Mouse (Mus musculus) liver, embryonic 11.5 days (tissue): ENCODE data around the gene Zfp931. TPM values are rescaled to one million over a fixed set of nuclear protein-coding genes. Genes with fewer than 3 reads are reported as not detected.
"Not testable (repeated sequence)": the region's sequence is repeated elsewhere in the genome, so short reads cannot be mapped to it uniquely, and the experiment has no call there.

Experiments used
- ATAC-seq: fragments of 200-750 bp; cut with Nextera tagmentation; replicated peaks from 2 replicates; pipeline ENCODE4 v1.8.0; 2017; ENCODE audit warnings: moderate number of reproducible peaks, mild to moderate bottlenecking, moderate TSS enrichment, moderate library complexity; ENCODE audit not compliant: low FRiP score
- DNase-seq: peaks from one replicate; pipeline ENCODE4 v3.0.0-alpha.2; 2017; ENCODE audit warnings: low spot score
- H3K27ac ChIP-seq: fragments of 300-500 bp; sonication (generic); 2 replicates; pipeline ENCODE4 v1.5.1; 2014; ENCODE audit warnings: mild to moderate bottlenecking, low read depth, low read length, control low read depth
- H3K27me3 ChIP-seq: fragments of 300-500 bp; sonication (generic); replicated peaks from 2 replicates; pipeline ENCODE4 v1.6.1; 2014; ENCODE audit warnings: low read length, mixed read lengths; ENCODE audit not compliant: control insufficient read depth, insufficient read depth
- H3K36me3 ChIP-seq: fragments of 300-500 bp; sonication (generic); 2 replicates; pipeline ENCODE4 v1.6.1; 2014; ENCODE audit warnings: mild to moderate bottlenecking, low read length, moderate library complexity, mixed read lengths; ENCODE audit not compliant: control insufficient read depth, insufficient read depth
- H3K4me1 ChIP-seq: fragments of 300-500 bp; sonication (generic); replicated peaks from 2 replicates; pipeline ENCODE4 v1.6.1; 2014; ENCODE audit warnings: low read length, mixed read lengths; ENCODE audit not compliant: control insufficient read depth, insufficient read depth
- H3K4me2 ChIP-seq: fragments of 300-500 bp; sonication (generic); 2 replicates; pipeline ENCODE4 v1.6.1; 2014; ENCODE audit warnings: mild to moderate bottlenecking, control low read depth, moderate library complexity
- H3K4me3 ChIP-seq: fragments of 300-500 bp; sonication (generic); 2 replicates; pipeline ENCODE4 v1.5.1; 2014; ENCODE audit warnings: low read depth, low read length, control low read depth
- H3K9ac ChIP-seq: fragments of 300-500 bp; sonication (generic); 2 replicates; pipeline ENCODE4 v1.6.1; 2014; ENCODE audit warnings: low read depth, low read length, control low read depth
- H3K9me3 ChIP-seq: fragments of 300-500 bp; sonication (generic); 2 replicates; pipeline ENCODE4 v1.6.1; 2016; ENCODE audit warnings: low read length, inconsistent platforms, mixed read lengths; ENCODE audit not compliant: control insufficient read depth
- WGBS: fragments of 180-500 bp; shearing (Covaris S2); extraction: QIAGEN DNeasy Blood & Tissue Kit; methylation state at CpG from one replicate; pipeline ENCODE4 v1.1.7; 2014; 5-methylcytosine and 5-hydroxymethylcytosine counted together
- polyA plus RNA-seq: library from polyadenylated mRNA; unstranded; fragments of >200 nt; fragmentation: Nextera tagmentation; extraction: Ambion mirVana; gene quantifications from 2 replicates; pipeline ENCODE4 v1.2.1, GENCODE M21; 2014

Gene Zfp931
- polyA plus RNA-seq, 1 experiment from 2014 or later = 9.6 TPM

DNA sequence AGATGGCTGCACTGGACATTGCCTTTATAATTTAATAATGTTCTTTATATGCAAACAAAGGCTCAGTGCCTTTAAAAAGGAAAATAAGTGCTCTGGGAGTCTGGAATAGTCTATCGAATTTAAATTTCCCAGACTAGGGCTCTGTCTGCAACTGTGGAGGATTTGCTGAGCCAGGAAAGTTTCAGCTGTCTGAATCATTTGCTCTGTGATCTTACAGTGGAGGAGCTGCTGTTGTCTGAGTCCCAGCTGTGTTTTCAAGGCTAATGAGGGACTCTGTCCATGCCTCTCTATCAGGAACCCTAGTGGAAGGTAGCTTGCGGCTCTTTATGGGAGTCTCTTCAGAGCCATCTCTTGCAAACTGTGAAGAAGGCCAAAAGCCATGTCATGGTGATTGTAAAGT is 54.4 kb downstream of the Zfp931 start:
- Histone ChIP-seq H3K4me3 (peak overlapping the region; percentile 67), H3K4me2 (peak overlapping the region; percentile 62), H3K9ac (peak overlapping the region; percentile 66)
- not testable (repeated sequence) for H3K4me1 ChIP-seq, H3K36me3 ChIP-seq, H3K27ac ChIP-seq, ATAC-seq, H3K9me3 ChIP-seq, H3K27me3 ChIP-seq, DNase-seq
- 18% methylated on average over 2 of the region's 2 CpGs for WGBS

DNA sequence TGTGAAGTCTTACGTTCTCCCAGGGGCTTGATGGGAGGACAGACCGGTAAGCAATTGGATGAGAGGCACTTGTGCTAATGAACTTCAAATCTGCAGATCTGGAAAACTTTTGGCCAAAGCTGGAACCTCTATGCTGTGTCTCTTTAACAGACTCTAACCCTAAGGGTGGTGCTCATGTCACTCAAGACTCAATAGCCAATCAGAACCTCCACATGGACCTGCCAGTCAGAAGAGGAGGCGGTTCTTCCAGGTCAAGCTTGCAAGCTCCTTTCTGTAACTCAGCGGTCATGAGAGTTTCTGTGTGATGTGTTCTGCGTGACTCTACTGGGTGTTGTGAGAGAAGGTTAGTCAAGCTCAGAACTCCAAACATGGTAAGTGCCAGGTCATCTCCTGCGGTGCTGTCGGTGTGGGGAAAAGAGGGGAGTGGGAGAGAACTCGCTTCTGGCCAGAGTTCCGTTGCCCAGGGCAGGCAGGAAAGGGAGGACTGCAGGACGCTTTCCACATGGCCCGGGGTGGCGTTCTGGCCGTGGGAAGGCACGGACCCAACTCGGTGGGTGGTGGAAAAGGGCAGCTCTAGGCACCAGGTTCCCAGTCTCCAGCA is 55.2 kb downstream of the Zfp931 start, which contains the start of gene Zfp971:
Zfp971 (plus strand) TSS at position 274 of the 601 bp plus-strand sequence.
- 0% methylated on average over 13 of the region's 15 CpGs for WGBS
- DNase-seq = peak; percentile 55
- not testable (repeated sequence) for H3K4me1 ChIP-seq, ATAC-seq, H3K27me3 ChIP-seq, H3K27ac ChIP-seq, H3K9me3 ChIP-seq, H3K36me3 ChIP-seq
- peak within 1 kb of the TSS; percentile 66 for H3K9ac ChIP-seq
- peak within 1 kb of the TSS; percentile 62 for H3K4me2 ChIP-seq
- H3K4me3 ChIP-seq = peak within 1 kb of the TSS; percentile 67

DNA sequence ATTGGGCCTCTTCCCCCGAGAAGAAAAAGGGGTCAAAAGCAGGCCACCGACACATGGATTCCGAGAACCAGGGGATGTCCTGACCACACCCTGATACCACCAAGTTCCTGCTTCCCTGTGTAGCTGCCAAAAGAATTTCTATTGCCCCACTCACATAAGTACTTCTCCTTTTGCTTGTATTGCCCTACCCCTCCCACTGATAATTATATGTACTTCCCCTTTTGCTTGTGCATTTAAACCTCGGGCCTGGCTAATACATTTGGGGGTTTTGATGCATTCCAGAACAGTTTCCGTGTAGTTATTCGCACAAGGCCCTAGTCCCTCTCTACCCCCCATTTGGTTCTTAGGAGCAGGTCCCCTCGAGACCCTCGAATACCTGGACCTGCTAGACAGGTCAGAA is 57.5 kb downstream of the Zfp931 start:
- H3K4me1 ChIP-seq, H3K4me2 ChIP-seq, H3K36me3 ChIP-seq, H3K9ac ChIP-seq, H3K27me3 ChIP-seq, H3K27ac ChIP-seq, ATAC-seq, H3K9me3 ChIP-seq, DNase-seq, H3K4me3 ChIP-seq: not testable (repeated sequence)
- WGBS = 44% methylated on average over 8 of the region's 8 CpGs

DNA sequence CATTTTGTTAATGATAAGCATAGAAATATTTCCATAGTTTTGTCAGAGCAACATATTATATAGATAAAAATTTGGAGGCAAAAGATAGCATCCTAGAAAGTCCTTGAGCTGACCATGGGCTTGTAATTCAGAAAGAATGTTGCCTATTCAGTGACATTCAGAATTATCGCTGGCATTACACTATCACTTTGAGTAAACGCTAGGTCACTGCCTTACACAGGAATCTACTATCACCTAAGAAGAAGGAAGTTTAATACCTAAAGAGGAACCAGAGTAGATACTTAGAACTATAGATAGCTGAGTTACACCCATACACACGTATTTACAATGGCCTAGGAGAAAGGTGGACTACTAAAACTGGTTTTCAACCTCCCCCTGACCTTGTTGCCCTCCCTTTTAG is 58.8 kb downstream of the Zfp931 start:
- H3K36me3 ChIP-seq, ATAC-seq, H3K4me2 ChIP-seq, H3K4me1 ChIP-seq, H3K4me3 ChIP-seq, H3K9me3 ChIP-seq, H3K27me3 ChIP-seq, H3K27ac ChIP-seq, H3K9ac ChIP-seq, DNase-seq: not testable (repeated sequence)
- WGBS = 68% methylated on average over 3 of the region's 3 CpGs

Other genes starting within 250 kb of the Zfp931 start
- 17.9 and 20.8 TPM in 2 replicates for gene Gm14325, start 238.1 kb downstream of the Zfp931 start, polyA plus RNA-seq
- 3.2 and 3.9 TPM in 2 replicates for gene Gm14327, start 181.4 kb downstream of the Zfp931 start, polyA plus RNA-seq
- 0.53 and 1.4 TPM in 2 replicates for gene Zfp972, start 152.9 kb downstream of the Zfp931 start, polyA plus RNA-seq
- gene Gm14326, start 121.2 kb downstream of the Zfp931 start, polyA plus RNA-seq = 9.0 and 12.8 TPM in 2 replicates
- gene Zfp971, start 55.2 kb downstream of the Zfp931 start, polyA plus RNA-seq = 9.2 and 11.8 TPM in 2 replicates
- gene Phactr3, start 40.5 kb upstream of the Zfp931 start, polyA plus RNA-seq = 0.43 and 0.90 TPM in 2 replicates